Mouse (Mus musculus) spleen, adult 18-20 months (tissue): Measurements from ENCODE around the gene Zfhx2.
"Not testable (repeated sequence)": the region's sequence is repeated elsewhere in the genome, so short reads cannot be mapped to it uniquely, and the experiment has no call there.

Source experiments
- DNase-seq, 2 experiments: peaks; one replicate each; pipeline ENCODE4 v3.0.0; 2022; ENCODE audit warnings: mixed read lengths in 2 of 2

The Zfhx2 gene

GRCm38 (mm10) chr14:55077481-55078365, 14.4 kb downstream of the Zfhx2 start:
- DNase-seq, result no peak

GRCm38 (mm10) chr14:55076956-55077355, 15.2 kb downstream of the Zfhx2 start:
- DNase-seq, result no peak

GRCm38 (mm10) chr14:55076224-55076623, 15.9 kb downstream of the Zfhx2 start:
- no peak for DNase-seq

GRCm38 (mm10) chr14:55074416-55074815, 17.7 kb downstream of the Zfhx2 start:
- DNase-seq, result no peak

GRCm38 (mm10) chr14:55071756-55072155, 20.4 kb downstream of the Zfhx2 start:
- DNase-seq, result no peak

GRCm38 (mm10) chr14:55066042-55066441, 26.1 kb downstream of the Zfhx2 start:
- no peak for DNase-seq

- DNase-seq, result no peak
These were observed 26.7 kb downstream of the Zfhx2 start for GRCm38 (mm10) chr14:55065391-55065790.

DNA sequence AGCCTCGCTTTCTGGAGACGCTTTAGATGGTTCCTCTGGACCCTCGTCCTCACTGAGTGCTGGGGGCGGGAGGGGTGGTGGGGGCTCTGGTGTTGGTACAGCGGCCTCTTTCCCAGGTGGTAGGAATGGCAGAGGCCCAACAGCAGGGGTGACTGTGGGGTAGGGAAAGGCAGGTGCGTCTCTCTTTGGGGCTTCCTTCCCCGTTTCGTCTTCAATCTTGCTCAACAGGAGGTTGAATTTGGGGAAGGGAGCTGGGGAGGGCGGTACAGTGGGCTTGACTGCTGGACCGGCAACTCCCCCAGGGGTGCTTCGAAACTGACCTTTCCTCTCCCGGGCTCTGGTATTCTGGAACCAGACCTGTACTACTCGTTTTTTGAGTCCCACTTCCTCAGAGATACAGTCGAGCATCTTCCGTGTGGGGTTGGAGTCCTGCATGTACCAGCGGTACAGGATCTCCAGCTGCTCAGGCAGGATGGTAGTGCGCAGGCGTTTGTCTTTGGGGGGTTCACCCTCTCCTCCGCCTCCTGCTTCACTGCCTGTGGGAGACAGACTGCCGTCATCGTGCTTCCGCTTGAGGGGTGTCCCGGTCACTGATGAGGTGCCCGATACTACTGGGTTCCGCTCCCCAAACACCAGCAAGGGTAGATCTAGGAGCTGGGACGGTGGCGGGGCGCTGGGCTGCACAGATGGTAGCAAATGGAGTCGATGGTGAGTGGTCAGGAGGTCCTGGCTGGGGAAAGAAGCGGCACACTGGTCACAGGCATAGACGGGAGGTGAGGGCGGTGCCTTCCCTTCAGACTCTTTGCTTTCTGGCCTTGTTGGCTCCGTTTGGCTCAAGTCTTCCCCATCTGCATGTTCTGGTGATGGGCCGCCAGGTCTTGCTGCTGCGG, 27.4 kb downstream of the Zfhx2 start:
- no peak for DNase-seq

GRCm38 (mm10) chr14:55063581-55064381, 28.3 kb downstream of the Zfhx2 start:
- DNase-seq, result no peak

GRCm38 (mm10) chr14:55063117-55063516, 29.0 kb downstream of the Zfhx2 start:
- no peak for DNase-seq

- DNase-seq, result no peak
These were observed 29.5 kb downstream of the Zfhx2 start for GRCm38 (mm10) chr14:55062626-55063025.

DNA sequence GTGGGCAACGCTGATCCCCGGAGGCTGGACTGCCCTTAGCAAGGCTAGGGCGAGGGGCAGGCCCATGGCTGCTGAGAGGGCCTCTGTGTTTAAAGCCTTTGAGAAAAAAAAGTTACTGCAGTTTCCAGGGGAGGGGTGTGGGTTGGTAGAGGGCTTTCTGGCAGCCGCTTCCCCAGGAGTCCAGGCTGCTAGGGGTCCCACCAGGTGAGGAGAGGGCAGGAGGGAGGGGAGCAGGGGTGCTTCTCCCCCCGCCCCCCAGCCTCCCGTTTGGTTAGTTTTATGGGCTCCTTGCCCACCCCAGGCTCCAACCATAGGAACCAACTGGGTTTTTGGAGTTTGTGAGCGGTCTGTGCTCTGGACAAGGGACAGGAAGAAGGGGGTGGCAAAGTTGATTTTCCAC, 30.3 kb downstream of the Zfhx2 start:
- DNase-seq, result no peak

DNA sequence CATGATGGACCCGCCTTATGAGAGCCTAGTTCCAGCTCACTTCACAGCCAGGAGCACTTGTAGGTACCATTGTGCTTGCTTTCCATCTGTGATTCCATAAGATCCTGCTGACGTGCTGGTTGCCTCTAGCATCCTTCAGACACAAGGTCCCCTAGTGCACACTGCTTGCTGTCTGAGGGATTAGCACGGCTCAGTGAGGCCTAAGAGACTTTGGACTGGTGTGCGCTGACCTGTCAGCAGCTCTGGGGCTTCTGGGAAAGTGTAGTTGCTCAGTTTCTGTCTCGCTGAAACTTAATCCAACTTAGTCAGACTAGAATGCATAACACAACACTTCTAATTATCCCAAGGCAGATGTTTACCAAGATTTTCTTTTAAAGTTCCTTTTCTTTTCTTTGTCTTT, 32.2 kb downstream of the Zfhx2 start:
- no peak for DNase-seq

GRCm38 (mm10) chr14:55059009-55059408, 33.1 kb downstream of the Zfhx2 start:
- no peak for DNase-seq

DNA sequence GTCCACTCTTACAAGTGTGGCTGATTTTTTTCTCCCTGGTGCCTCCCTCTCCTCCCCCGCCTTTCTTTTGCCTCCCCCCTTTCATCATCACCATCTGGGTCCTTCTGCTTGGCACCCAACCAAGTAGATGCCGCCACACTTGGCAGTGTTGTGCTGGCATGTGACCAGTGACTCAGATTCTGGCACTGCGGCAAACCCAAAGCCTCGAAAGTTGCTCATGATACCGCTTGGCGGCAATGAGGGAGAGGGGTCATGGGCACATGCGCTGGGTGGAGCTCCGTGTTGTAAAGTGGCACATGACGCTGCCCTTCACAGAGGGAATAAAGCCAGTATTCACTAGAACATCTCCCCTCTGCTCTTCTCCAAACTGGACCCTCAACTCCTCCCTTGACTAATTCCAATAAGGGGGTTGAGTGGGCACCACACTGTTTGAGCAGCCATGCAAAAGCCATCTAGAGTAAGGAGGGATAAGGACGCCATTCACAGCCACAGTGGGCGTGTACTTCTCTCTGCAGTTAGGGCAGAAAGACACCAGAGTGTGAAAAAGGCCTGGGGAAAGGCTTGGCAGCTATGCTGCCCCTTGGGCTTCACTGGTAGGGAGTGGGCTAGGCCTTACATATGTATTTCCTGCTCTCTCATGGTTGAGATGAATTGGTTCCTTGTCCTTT, 36.8 kb downstream of the Zfhx2 start:
- no peak for DNase-seq

DNA sequence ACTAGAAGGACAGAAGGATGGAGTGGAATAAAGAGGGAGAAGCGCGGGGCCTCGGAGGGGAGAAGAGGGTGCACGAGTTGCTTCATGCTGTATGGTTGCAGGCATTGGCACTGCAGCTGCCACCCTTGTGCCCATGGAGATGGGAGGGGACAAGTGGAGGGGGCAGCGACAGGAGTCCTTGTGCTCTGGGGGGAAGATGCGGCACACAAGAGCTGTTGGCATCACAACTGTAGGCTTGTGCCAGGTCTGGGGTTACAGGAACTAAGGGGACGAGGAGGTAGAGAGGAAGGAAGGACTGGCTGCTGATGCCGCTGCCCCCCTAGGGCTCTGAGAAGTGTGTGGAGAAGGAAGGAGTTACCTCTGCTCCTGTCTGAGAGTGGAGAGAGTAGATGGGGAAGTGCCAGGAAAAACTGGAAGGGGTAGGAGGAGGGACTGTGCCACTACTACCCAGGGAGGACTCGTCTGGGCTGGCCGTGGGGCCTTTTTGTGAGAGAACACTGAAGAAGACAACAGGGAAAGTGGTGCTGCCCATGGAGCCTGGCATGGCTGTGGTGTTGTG, 37.9 kb downstream of the Zfhx2 start:
- DNase-seq, result no peak

DNA sequence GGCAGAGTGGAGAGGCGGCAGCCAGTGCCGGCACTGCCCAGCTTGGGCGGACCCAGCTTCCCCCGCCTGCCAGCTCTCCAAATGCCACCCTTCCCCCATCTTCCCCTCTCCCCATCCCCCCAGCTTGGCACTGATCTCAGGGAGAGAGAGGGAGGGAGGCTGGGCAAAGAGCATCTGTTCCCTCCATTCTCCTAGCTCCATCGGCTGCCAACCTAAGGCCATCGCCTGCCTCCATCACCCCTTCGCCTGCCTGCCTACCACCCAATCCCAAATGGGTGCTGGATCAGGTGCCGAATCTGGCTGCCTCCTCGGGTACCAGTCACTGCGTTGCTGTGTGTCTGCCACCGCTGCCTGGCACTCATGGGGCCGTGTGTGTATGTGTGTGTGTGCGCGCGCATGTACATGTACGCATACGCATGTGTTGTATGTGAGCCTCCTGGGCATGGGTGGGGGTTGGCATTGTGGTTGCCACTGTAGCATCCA, 38.4 kb downstream of the Zfhx2 start:
- no peak for DNase-seq

- DNase-seq, result no peak
These were observed 39.1 kb downstream of the Zfhx2 start for GRCm38 (mm10) chr14:55053050-55053449.

DNA sequence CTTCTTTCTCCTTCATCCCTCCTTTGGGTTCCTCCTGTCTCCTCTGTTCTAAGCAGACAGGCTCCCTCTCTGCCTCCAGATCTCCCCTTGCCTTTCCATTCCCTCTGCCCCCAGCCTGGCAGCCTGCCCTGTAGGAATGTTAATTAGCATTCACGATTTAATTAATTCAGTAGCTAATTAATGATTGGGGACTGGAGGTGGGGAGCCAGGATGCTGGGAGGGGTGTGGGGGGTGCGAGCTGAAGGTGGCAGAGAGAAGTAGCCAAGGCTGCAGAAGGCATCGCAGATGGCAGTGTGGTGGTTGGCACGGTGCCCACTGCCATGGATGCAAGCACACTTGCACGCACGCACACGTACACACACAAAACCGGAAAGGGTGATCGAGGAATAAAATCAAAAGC, 39.6 kb downstream of the Zfhx2 start:
- no peak for DNase-seq

GRCm38 (mm10) chr14:55047971-55048531, 44.1 kb downstream of the Zfhx2 start:
- no peak for DNase-seq

GRCm38 (mm10) chr14:55043694-55044093, 48.4 kb downstream of the Zfhx2 start:
- DNase-seq, result not testable (repeated sequence)
